Mouse (Mus musculus) embryonic fibroblast, embryonic 13.5 days (primary cell): Measurements from ENCODE around the gene Fancc.

Experiments
- CTCF ChIP-seq: IDR thresholded peaks from 2 replicates; pipeline ENCODE4 v1.5.1; 2011; ENCODE audit warnings: mild to moderate bottlenecking, control low read depth, low read length, moderate library complexity, borderline replicate concordance; ENCODE audit not compliant: insufficient read depth
- POLR2A ChIP-seq: IDR thresholded peaks from 2 replicates; pipeline ENCODE4 v1.6.1; 2011; ENCODE audit warnings: low read depth, mild to moderate bottlenecking, control low read depth, low read length, moderate library complexity

DNA sequence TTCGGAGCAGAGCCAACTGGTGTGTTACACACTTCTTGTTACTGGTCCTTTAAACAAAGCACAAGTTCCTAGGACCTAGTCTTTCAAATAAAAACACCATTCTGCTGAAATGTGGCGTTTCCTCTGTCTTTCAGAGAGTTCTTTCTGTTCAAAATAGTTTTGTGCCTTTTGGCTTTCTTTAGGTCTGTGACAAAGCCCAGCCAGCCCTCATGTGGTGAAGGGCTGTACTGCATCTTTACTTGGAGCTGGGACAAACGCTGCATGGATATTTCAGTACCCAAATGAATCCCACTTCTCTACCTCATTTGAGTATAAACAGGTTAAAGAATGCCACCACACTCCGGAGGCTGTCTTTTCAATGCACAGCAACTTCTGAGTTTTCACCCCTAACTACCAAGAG lies 165.7 kb downstream of the Fancc start:
- TF ChIP-seq CTCF, result peak; percentile 65; the same call in 1 of the 2 replicates
- no peak for TF ChIP-seq POLR2A
